Mouse (Mus musculus): ENCODE results near the gene Hvcn1.

Hvcn1 gene

DNA sequence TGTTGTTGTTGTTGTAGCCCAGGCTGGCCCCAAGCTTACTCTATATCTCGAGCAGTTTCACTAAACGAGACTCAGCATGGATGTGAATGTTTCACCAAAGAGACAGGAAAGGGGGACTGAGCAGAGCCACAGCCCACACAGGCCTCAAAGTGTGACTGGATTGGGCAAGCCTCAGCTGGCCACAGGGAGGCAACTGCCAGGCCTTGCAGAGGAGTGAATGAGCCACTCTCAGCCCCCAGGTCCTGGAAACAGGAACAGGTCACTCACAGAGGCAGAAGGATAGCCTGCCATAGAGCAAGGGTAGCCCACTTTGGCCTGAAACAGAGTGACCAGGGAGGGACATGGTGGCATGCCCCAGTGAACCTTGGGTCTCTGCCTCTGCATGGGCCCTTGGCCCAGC, 2.4 kb upstream of the Hvcn1 start:
- no peak for DNase-seq

DNA sequence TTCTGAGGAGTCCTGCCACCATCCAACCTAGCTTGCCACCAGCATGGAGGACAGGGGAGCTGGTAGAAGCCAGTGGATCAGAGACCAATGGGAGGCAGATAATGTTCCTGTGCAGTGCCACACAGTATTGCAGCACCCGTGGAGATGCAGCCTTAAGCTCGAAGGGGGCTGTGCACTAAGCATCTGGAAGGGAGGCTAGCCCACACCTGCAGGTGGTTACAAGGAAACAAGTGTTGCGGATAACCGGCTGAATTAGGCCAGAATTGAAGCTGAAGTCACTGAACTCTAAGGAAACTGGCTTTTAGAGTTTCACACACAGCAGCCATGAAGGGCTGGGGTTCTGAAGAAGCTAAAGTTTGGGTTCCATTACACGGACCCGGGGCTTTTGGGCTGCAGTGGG, 2.3 kb downstream of the Hvcn1 start:
- DNase-seq, result peak; percentile 58 to 76

DNA sequence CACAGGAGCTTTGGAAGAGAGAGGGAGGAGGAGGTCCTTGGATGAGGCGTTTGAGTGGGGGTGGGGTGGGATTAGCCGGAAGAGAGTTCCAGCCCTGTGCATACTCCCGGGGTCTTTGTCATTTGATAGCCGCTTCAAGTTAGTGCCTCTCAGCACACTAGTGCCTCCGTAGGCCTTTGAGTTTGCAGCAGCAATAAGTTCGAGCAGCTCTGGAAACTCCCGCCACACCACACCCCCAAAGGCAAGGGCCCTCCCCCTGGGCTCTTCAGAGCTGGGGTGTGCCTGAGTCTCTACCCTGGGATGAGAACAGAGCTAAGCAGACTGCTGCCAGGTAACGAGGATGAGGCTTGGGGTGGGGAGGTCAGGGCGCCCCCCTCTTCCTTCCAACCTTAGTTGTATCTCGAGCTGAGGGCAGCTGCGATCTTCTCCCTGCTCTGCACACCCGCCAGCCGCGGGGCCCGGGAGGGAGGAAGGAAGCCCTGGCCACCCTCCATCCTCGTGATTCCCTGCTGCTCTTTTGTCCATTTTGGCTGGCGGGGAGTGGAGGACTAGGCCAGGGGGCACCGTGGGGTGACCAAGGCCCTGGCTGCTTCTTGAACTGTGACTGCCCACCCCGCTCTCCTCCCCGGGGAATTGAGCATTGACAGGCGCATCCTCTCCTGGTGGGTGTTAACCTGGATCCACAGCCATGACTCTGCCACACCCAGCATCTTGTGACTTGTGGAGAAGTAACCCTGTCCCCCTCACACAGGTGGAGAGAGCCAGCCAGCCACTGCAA, 3.2 kb downstream of the Hvcn1 start:
- DNase-seq, result peak; percentile 76 to 85

- DNase-seq, result peak in 1 of 2 experiments; percentile 9
These were observed 4.3 kb downstream of the Hvcn1 start for GRCm38 (mm10) chr5:122210890-122211289.

- DNase-seq, result peak in 1 of 2 experiments; percentile 5
These were observed 5.5 kb downstream of the Hvcn1 start for GRCm38 (mm10) chr5:122212125-122212524.

GRCm38 (mm10) chr5:122212820-122213219, 6.2 kb downstream of the Hvcn1 start:
- DNase-seq, result peak in 1 of 2 experiments; percentile 18

DNA sequence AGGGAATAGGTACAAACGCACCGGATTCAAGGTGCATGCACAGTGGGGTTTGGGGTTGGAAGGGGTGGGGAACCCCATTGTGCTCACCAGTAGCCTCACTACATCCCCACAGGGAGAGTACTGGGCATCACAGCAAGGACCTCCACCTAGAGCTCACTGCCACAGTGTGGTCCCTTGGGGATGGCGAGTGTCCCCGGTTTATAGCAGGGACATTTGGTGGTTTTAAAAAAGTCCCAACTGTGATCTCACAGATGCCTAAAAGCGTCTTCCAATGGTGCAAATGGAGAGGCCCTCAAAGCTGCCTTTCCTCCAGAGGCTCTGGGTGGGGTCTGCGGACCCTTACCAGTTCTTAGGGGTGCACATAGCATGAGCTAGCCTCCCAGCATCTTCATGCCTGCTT, 7.3 kb downstream of the Hvcn1 start:
- no peak for DNase-seq

DNA sequence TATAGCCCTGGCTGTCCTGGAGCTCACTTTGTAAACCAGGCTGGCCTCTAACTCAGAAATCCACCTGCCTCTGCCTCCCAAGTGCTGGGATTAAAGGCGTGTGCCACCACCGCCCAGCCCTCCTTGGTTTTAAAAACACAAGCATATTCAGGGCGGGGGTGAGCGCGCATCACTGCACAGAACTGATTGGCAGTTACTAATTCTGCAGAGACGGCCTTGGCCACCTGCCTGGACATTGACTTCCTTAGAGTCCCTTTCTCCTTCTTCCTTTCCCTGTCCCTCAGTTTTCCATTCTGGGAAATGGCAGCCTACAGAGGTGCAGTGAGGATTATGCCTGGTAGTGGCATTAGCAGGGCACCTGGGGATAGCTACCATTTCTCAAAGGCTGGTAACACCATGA, 11.0 kb downstream of the Hvcn1 start:
- DNase-seq, result no peak

- DNase-seq, result no peak
These were observed 11.7 kb downstream of the Hvcn1 start for GRCm38 (mm10) chr5:122218109-122218905.

DNA sequence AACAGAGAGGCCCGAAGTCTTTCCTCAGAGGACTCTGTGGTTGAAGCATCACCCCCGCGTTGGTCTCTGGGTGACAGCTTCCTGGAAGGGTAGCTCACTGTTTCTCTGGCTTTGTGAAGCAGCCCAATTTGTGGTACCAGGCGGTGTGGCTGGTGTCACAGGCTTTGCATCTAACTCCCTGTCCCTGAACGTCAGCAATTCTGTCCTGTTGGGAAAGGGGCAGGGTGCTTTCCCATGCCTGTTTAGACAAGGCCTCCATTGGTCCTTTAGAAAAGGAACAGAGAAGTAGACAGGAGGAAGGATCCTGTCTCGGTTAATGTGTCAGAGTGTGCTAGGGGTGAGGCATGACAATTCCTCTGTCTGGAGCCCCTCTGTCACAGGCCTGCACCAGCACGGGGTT, 12.3 kb downstream of the Hvcn1 start:
- DNase-seq, result peak; percentile 41 to 52

GRCm38 (mm10) chr5:122219655-122220629, 13.3 kb downstream of the Hvcn1 start:
- DNase-seq, result peak; percentile 75 to 85

GRCm38 (mm10) chr5:122221085-122221484, 14.5 kb downstream of the Hvcn1 start:
- no peak for DNase-seq

- DNase-seq, result no peak
These were observed 17.7 kb downstream of the Hvcn1 start for GRCm38 (mm10) chr5:122224291-122224690.

DNA sequence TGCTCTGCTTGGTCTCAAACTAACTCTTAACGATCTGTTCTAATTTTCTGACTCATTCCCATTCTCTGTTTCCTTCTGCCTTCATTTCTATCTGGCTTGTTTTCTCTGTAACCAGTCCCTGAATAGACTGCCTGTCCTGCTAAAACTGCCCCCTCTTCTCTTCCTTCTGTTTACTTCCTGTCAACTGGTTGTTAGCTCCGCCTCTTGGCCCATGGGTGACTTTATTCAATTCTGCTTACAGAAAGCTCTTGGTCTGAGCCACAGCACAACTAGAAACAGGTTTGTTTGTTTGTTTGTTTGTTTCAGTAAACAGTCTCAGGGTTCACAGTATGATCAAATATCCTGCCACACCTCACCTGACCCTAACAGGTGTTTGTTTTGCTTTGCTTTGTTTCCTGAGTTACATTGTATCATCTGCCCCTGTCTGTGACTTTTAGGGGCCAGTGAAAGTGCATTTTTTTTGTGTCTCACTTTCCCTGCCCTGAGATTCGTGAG, 21.7 kb downstream of the Hvcn1 start:
- DNase-seq, result no peak

GRCm38 (mm10) chr5:122228772-122229171, 22.2 kb downstream of the Hvcn1 start:
- no peak for DNase-seq

GRCm38 (mm10) chr5:122230816-122231215, 24.2 kb downstream of the Hvcn1 start:
- peak; percentile 34 to 44 for DNase-seq

DNA sequence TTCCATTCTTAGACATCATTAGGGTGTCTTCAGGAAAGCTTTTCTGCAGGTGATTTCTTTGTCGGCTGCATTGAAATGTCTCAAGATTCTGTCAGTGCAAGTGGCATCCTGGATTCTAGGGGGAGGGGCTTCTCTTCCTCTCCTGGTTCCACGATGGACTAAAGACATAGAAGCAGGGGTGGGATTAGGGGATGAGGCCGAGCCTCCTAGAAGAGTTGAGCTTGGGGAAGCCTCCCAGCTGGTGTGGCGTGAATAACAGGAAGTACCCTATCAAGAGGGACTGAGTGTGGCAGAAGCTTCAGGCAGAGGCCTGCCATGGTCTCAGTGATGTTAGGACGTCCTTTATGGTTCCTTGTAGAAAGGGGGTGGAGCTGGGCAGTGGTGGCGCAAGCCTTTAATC, 24.8 kb downstream of the Hvcn1 start:
- no peak for DNase-seq

GRCm38 (mm10) chr5:122232004-122232403, 25.4 kb downstream of the Hvcn1 start:
- no peak for DNase-seq

DNA sequence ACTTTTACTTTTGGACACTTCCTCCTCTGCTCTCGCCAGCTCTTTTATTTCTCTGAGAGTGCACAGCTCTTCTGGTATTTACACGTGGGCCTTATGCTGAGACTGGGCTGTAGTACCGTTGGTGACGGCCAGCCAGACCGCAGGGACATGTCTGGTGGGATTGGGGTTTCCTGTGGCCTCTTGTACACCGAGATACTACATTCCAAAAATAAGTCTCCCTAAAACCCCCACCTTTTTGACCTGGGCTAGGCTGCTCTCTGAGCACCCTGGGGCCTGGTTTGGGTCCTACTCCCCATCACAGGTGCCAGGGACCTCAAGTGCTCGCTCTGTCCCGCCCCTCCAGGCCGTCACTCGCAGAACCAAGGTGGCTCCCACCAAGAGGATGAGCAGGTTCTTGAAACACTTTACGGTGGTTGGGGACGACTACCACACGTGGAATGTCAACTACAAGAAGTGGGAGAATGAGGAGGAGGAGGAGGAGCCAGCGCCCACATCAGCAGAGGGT, 26.5 kb downstream of the Hvcn1 start:
- peak; percentile 38 to 55 for DNase-seq

DNA sequence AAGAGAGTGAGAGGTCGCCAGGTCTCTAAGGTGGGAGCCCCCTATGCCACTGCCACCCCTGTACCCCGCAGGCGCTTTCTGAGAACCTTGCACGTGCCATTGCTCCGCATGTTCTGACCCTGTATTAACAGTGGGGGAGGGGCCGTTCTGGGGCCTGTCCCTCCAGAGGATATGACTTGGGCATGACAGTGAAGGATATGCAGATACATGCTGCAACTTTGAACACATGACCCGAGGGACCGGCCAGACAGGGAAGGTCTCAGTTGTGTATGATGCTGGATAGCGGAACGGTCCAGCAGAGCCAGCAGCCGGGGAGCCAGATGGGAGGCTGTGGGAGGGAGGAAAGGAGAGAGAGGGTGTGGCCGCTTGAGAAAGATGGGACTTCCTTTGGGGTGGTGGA, 27.1 kb downstream of the Hvcn1 start:
- peak; percentile 36 to 52 for DNase-seq

GRCm38 (mm10) chr5:122234319-122235195, 28.0 kb downstream of the Hvcn1 start:
- DNase-seq, result peak; percentile 59 to 74
